Mouse (Mus musculus): ENCODE results near the gene Gabarapl1. TPM values are rescaled to one million over a fixed set of nuclear protein-coding genes. Genes with fewer than 3 reads are reported as not detected.

Gene Gabarapl1
- polyA plus RNA-seq, 1 experiment from 2014 or later: 82.3 TPM

DNA sequence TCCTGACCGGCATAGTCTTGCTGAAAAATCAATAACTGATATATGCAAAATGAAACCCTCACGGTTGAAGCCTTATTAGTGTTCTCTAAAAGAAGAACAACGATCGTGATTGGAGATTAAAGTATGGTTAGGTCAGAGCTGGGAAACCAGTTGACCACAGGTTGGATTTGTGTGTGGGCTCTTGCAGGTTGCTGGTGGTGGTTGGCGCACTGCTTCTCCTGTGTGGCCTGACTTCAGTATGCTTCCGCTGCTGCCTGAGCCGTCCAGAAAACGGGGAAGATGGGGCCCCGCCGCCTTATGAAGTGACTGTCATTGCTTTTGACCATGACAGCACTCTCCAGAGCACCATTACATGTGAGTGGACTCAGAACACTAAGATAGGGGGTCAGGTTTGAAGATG, 16.6 kb upstream of the Gabarapl1 start:
- TF ChIP-seq EP300 (IDR thresholded peaks at IDR 0.05): no peak
- no peak for TF ChIP-seq CTCF (IDR thresholded peaks at IDR 0.05)
- H3K4me2 ChIP-seq (replicated peaks; ENCODE audit: low read depth, low read length): no peak overlapping the region
- no peaks in the 10 kb centered on the region for H3K36me3 ChIP-seq (ENCODE audit: insufficient read depth, low read length)
- H3K9me3 ChIP-seq (ENCODE audit: low read length): no peaks in the 10 kb centered on the region
- DNase-seq (ENCODE audit: low spot score): no peak
- no peak overlapping the region for H3K27ac ChIP-seq (ENCODE audit: low read length)
- no peaks in the 10 kb centered on the region for H3K4me1 ChIP-seq (ENCODE audit: insufficient read depth, low read depth, low read length)
- WGBS: 85% methylated on average over 10 of the region's 10 CpGs
- H3K27me3 ChIP-seq (replicated peaks; ENCODE audit: insufficient read depth, low read length): no peaks in the 10 kb centered on the region
- no peak overlapping the region for H3K9ac ChIP-seq (replicated peaks; ENCODE audit: low read depth)
- no peak for ATAC-seq
- H3K4me3 ChIP-seq (ENCODE audit: low read depth, low read length): no peak overlapping the region

DNA sequence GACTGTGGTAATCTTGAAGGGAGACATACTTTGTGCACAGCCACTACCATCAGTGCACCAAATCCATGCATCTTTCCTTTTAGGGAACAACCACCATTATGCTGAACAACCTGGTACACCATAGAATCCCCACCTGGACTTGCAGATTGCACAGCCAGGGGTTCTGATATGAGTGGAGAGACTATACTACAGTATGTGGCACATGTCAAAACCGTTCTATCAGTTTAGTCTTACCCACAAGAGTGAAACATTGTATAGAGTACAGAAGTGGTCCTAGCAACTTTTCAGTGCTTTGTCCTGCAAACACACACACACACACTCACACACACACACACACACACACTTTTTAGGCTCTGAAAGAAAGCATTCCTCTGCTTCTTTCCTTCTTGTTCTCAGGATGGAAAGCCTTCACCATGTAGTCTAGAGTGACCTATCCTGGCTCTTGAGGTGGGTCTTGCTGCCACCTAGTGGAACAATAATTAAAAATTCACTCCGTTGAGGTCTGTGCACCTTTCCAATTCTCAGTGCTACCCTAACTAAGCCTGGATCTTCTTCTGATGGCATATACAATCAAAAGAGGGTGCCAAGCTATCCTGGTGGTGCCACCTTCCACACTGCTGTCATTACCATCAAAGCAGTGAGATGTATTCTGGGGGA, 15.1 kb upstream of the Gabarapl1 start:
- no peak overlapping the region for H3K4me3 ChIP-seq (ENCODE audit: low read depth, low read length)
- H3K27me3 ChIP-seq (replicated peaks; ENCODE audit: insufficient read depth, low read length): no peaks in the 10 kb centered on the region
- H3K4me1 ChIP-seq (ENCODE audit: insufficient read depth, low read depth, low read length): no peaks in the 10 kb centered on the region
- no peak overlapping the region for H3K4me2 ChIP-seq (replicated peaks; ENCODE audit: low read depth, low read length)
- WGBS: 48% methylated on average over 2 of the region's 2 CpGs
- peak; percentile 70 for DNase-seq (ENCODE audit: low spot score)
- H3K9me3 ChIP-seq (ENCODE audit: low read length): no peaks in the 10 kb centered on the region
- peak; percentile 77 for TF ChIP-seq CTCF (IDR thresholded peaks at IDR 0.05)
- TF ChIP-seq EP300 (IDR thresholded peaks at IDR 0.05): no peak
- no peak overlapping the region for H3K27ac ChIP-seq (ENCODE audit: low read length)
- ATAC-seq: peak; percentile 70
- H3K36me3 ChIP-seq (ENCODE audit: insufficient read depth, low read length): no peaks in the 10 kb centered on the region
- no peak overlapping the region for H3K9ac ChIP-seq (replicated peaks; ENCODE audit: low read depth)

DNA sequence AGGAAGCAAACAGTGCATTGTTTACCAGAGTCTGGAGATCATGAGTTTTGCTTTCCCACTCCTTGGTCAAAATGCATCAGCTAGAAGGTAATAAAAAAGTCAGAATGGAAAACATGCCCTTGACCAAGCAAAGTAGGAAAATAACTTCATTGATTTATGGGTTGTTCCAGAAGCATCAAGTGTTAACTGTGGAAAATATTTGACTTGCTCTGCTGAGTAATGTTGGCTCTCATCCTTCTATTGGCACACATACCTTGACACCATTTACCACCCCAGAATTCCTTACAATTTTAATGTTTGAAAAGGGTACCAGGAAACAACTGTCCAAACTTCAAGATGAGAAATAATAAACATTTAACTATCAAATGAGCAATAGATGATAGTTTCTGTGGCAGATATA, 6.9 kb upstream of the Gabarapl1 start:
- Histone ChIP-seq H3K4me2 (replicated peaks; ENCODE audit: low read depth, low read length) (no peak overlapping the region), H3K9ac (replicated peaks; ENCODE audit: low read depth) (no peak overlapping the region), H3K4me3 (ENCODE audit: low read depth, low read length) (no peak overlapping the region), H3K36me3 (ENCODE audit: insufficient read depth, low read length) (no peaks in the 10 kb centered on the region), H3K27ac (ENCODE audit: low read length) (no peak overlapping the region), H3K9me3 (ENCODE audit: low read length) (no peaks in the 10 kb centered on the region), H3K27me3 (replicated peaks; ENCODE audit: insufficient read depth, low read length) (no peaks in the 10 kb centered on the region), H3K4me1 (ENCODE audit: insufficient read depth, low read depth, low read length) (no peaks in the 10 kb centered on the region)
- ATAC-seq (no peak), DNase-seq (ENCODE audit: low spot score) (no peak)
- no peak for TF ChIP-seq EP300 (IDR thresholded peaks at IDR 0.05)
- TF ChIP-seq CTCF (IDR thresholded peaks at IDR 0.05): no peak

DNA sequence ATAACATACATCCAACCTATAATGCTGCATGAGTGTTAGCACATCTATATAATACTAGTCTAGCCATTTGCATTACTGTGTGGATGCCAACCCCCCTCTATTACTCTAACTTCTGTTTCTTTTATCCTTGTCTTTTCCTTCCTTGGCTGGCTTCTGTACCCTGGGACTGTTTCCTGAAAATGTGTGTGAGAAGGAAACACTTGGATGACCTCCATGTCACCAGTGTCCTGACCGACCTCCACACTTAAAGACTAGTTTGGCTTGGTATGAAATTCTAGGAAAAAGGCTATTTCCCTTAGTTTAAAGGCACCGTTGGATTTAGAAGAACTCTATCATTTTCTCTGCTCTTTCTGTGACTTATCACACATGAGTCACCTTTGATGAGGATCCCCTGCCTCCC, 5.5 kb upstream of the Gabarapl1 start:
- TF ChIP-seq EP300 (IDR thresholded peaks at IDR 0.05) (no peak), CTCF (IDR thresholded peaks at IDR 0.05) (no peak)
- H3K9ac ChIP-seq (replicated peaks; ENCODE audit: low read depth): no peak overlapping the region
- ATAC-seq (no peak), DNase-seq (ENCODE audit: low spot score) (no peak)
- no peaks in the 10 kb centered on the region for H3K36me3 ChIP-seq (ENCODE audit: insufficient read depth, low read length)
- H3K9me3 ChIP-seq (ENCODE audit: low read length): no peaks in the 10 kb centered on the region
- no peak overlapping the region for H3K4me2 ChIP-seq (replicated peaks; ENCODE audit: low read depth, low read length)
- 54% methylated on average over 2 of the region's 2 CpGs for WGBS
- no peaks in the 10 kb centered on the region for H3K27me3 ChIP-seq (replicated peaks; ENCODE audit: insufficient read depth, low read length)
- no peak overlapping the region for H3K4me3 ChIP-seq (ENCODE audit: low read depth, low read length)
- H3K27ac ChIP-seq (ENCODE audit: low read length): no peak overlapping the region
- H3K4me1 ChIP-seq (ENCODE audit: insufficient read depth, low read depth, low read length): no peaks in the 10 kb centered on the region

DNA sequence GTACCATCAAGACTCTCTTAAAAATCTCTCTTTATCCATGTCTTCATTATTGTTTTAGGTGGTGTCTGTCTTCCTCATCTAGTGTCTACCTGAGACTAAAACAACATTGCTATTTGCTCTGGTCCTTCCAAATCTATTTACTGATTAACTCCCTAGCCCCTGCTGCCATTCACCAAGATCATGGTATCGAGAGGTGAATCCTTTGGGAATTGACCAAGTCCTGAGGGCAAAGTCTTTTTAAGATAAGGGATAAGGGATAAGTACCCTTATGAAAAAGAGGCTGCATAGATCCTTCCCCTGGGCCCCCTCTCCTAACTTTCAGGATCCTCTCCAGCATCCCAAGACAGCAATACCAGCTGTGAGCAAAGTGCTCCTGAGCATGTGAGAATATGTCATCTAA, 3.4 kb upstream of the Gabarapl1 start:
- H3K27me3 ChIP-seq (replicated peaks; ENCODE audit: insufficient read depth, low read length): no peaks in the 10 kb centered on the region
- no peaks in the 10 kb centered on the region for H3K9me3 ChIP-seq (ENCODE audit: low read length)
- TF ChIP-seq EP300 (IDR thresholded peaks at IDR 0.05) (no peak), CTCF (IDR thresholded peaks at IDR 0.05) (no peak)
- no peak overlapping the region for H3K9ac ChIP-seq (replicated peaks; ENCODE audit: low read depth)
- H3K36me3 ChIP-seq (ENCODE audit: insufficient read depth, low read length): no peaks in the 10 kb centered on the region
- no peak overlapping the region for H3K4me3 ChIP-seq (ENCODE audit: low read depth, low read length)
- WGBS: 64% methylated on average over 1 of the region's 1 CpGs
- DNase-seq (ENCODE audit: low spot score): no peak
- ATAC-seq: no peak
- H3K4me2 ChIP-seq (replicated peaks; ENCODE audit: low read depth, low read length): no peak overlapping the region
- no peaks in the 10 kb centered on the region; the same call in 1 of the 2 replicates for H3K4me1 ChIP-seq (ENCODE audit: insufficient read depth, low read depth, low read length)
- no peak overlapping the region for H3K27ac ChIP-seq (ENCODE audit: low read length)

DNA sequence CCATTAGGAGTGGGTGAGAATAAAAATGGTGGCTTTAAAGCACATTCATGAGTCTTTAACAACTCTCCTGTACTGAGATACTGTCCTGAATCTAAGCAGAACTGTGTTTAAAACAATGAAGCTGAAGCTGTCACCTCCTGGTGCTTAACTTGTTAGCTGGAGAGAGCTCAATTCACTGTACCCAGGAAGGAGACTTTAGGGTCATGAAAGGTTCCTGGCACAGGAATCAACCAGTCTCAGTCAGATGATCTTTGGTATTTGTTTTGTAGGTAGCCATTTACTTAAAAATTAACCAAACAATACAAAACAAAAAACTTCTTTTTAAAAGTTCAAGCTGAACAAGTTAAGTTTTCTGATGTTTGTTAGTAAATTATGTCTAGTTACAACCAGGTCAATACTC, 2.7 kb upstream of the Gabarapl1 start:
- Histone ChIP-seq H3K27ac (ENCODE audit: low read length) (no peak overlapping the region), H3K27me3 (replicated peaks; ENCODE audit: insufficient read depth, low read length) (no peaks in the 10 kb centered on the region), H3K9me3 (ENCODE audit: low read length) (no peaks in the 10 kb centered on the region), H3K9ac (replicated peaks; ENCODE audit: low read depth) (no peak overlapping the region), H3K4me3 (ENCODE audit: low read depth, low read length) (no peak overlapping the region), H3K4me1 (ENCODE audit: insufficient read depth, low read depth, low read length) (peaks cover 7% of the 10 kb centered on the region; the same call in 1 of the 2 replicates), H3K4me2 (replicated peaks; ENCODE audit: low read depth, low read length) (no peak overlapping the region), H3K36me3 (ENCODE audit: insufficient read depth, low read length) (no peaks in the 10 kb centered on the region)
- ATAC-seq (no peak), DNase-seq (ENCODE audit: low spot score) (no peak)
- TF ChIP-seq EP300 (IDR thresholded peaks at IDR 0.05) (no peak), CTCF (IDR thresholded peaks at IDR 0.05) (no peak)

DNA sequence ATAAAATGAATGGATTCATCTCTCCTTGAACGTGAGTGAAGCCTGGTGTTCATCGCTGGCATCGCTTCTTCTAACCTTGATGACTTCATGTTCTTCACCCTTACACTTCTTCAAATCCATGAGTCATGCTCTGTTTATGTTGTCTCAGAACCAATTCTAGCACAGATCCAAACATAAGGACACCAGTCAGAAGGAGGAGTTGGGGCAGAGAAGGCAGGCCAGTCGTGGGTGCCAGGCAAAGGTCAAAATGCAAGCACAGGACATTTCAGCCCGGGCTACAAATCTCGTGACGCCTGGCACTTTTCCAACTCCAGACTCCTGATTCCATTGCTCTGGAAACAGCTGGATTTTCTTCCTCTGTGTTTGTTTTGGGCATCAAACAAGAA, 411 bp upstream of the Gabarapl1 start:
- Histone ChIP-seq H3K4me3 (ENCODE audit: low read depth, low read length) (peak overlapping the region; percentile 86), H3K27ac (ENCODE audit: low read length) (peak overlapping the region; percentile 5; the same call in 1 of the 2 replicates), H3K27me3 (replicated peaks; ENCODE audit: insufficient read depth, low read length) (no peaks in the 10 kb centered on the region), H3K4me2 (replicated peaks; ENCODE audit: low read depth, low read length) (peak overlapping the region; percentile 79), H3K9ac (replicated peaks; ENCODE audit: low read depth) (no peak overlapping the region), H3K36me3 (ENCODE audit: insufficient read depth, low read length) (no peaks in the 10 kb centered on the region; the same call in 1 of the 2 replicates), H3K4me1 (ENCODE audit: insufficient read depth, low read depth, low read length) (peaks cover 14% of the 10 kb centered on the region; the same call in 1 of the 2 replicates), H3K9me3 (ENCODE audit: low read length) (no peaks in the 10 kb centered on the region)
- no peak for TF ChIP-seq EP300 (IDR thresholded peaks at IDR 0.05)
- TF ChIP-seq CTCF (IDR thresholded peaks at IDR 0.05): peak; percentile 37
- 24% methylated on average over 7 of the region's 7 CpGs for WGBS
- DNase-seq (ENCODE audit: low spot score): peak; percentile 88
- ATAC-seq: peak; percentile 79

Data from lung, postnatal 0 days (tissue).